Mouse (Mus musculus) liver, embryonic 14.5 days (tissue): ENCODE results near the gene Sos2. TPM values are rescaled to one million over a fixed set of nuclear protein-coding genes. Genes with fewer than 3 reads are reported as not detected.

ENCODE experiments used
- ATAC-seq: fragments of 200-750 bp; cut with Nextera tagmentation; 2 replicates; pipeline ENCODE4 v1.8.0; 2017; ENCODE audit warnings: moderate number of reproducible peaks, mild to moderate bottlenecking, moderate library complexity; ENCODE audit not compliant: insufficient read depth
- DNase-seq, 3 experiments: peaks; one replicate each; pipeline ENCODE4 v3.0.0-alpha.2; 2012 to 2013; ENCODE audit warnings: low read depth in 3 of 3, low spot score in 3 of 3
- H3K27ac ChIP-seq: fragments of 300-500 bp; sonication (generic); 2 replicates; pipeline ENCODE4 v1.5.1; 2014; ENCODE audit warnings: moderate library complexity, mild to moderate bottlenecking, control low read depth, inconsistent platforms
- H3K27me3 ChIP-seq: fragments of 300-500 bp; sonication (generic); 2 replicates; pipeline ENCODE4 v1.6.1; 2014; ENCODE audit warnings: mild to moderate bottlenecking, low read length, moderate library complexity; ENCODE audit not compliant: control insufficient read depth, insufficient read depth
- H3K36me3 ChIP-seq: fragments of 300-500 bp; sonication (generic); replicated peaks from 2 replicates; pipeline ENCODE4 v1.6.1; 2014; ENCODE audit warnings: low read depth; ENCODE audit not compliant: control insufficient read depth, insufficient read depth
- H3K4me1 ChIP-seq, 2 experiments: fragments of 200-500 bp in 1 of 2; fragments of 300-500 bp in 1 of 2; sonication (generic) in 1 of 2; replicated peaks; 2 replicates each; pipeline ENCODE4 v1.6.1; 2012 to 2014; ENCODE audit warnings: antibody characterized with exemption in 1 of 2, inconsistent platforms in 1 of 2, low read length in 1 of 2; ENCODE audit not compliant: control insufficient read depth in 2 of 2, insufficient read depth in 2 of 2
- H3K4me2 ChIP-seq: fragments of 300-500 bp; sonication (generic); 2 replicates; pipeline ENCODE4 v1.6.1; 2014; ENCODE audit warnings: low read depth, mild to moderate bottlenecking, control low read depth, moderate library complexity
- H3K4me3 ChIP-seq, 2 experiments: fragments of 200-500 bp in 1 of 2; fragments of 300-500 bp in 1 of 2; sonication (generic) in 1 of 2; 2 replicates each; pipeline ENCODE4 v1.5.1; 2012 to 2014; ENCODE audit warnings: low read depth in 2 of 2, low read length in 2 of 2, mild to moderate bottlenecking in 2 of 2, control low read depth in 1 of 2, inconsistent platforms in 1 of 2, moderate library complexity in 1 of 2; ENCODE audit not compliant: insufficient read depth in 1 of 2
- H3K9ac ChIP-seq: fragments of 300-500 bp; sonication (generic); replicated peaks from 2 replicates; pipeline ENCODE4 v1.6.1; 2014; ENCODE audit warnings: mild to moderate bottlenecking, control low read depth, moderate library complexity
- H3K9me3 ChIP-seq: fragments of 300-500 bp; sonication (generic); 2 replicates; pipeline ENCODE4 v1.6.1; 2016; ENCODE audit warnings: low read length, mixed read lengths; ENCODE audit not compliant: control insufficient read depth
- CTCF ChIP-seq: IDR thresholded peaks from 2 replicates; pipeline ENCODE4 v1.5.1; 2016; ENCODE audit warnings: antibody characterized with exemption, low read depth, control low read depth
- EP300 ChIP-seq: IDR thresholded peaks from 2 replicates; pipeline ENCODE4 v1.6.1; 2016; ENCODE audit warnings: antibody characterized with exemption, low read depth
- WGBS: fragments of 180-500 bp; shearing (Covaris S2); extraction: QIAGEN DNeasy Blood & Tissue Kit; methylation state at CpG from one replicate; pipeline ENCODE4 v1.1.7; 2014; ENCODE audit not compliant: insufficient replicate concordance; 5-methylcytosine and 5-hydroxymethylcytosine counted together
- polyA plus RNA-seq, 2 experiments: library from polyadenylated mRNA; depleted of rRNA in 1 of 2; stranded (reverse) in 1 of 2; unstranded in 1 of 2; fragments of >200 nt; fragmentation: Nextera tagmentation in 1 of 2; extraction: Ambion mirVana in 1 of 2; gene quantifications; 2 replicates each; pipeline versions ENCODE4 v1.2.1 to v1.2.3; 2012 to 2014

The Sos2 gene
- polyA plus RNA-seq, 2 experiments, result 3.6 to 7.6 TPM

GRCm38 (mm10) chr12:69688368-69688767 lies 6.7 kb upstream of the Sos2 start:
- Histone ChIP-seq H3K9me3 (no peaks in the 10 kb centered on the region), H3K27ac (no peak overlapping the region), H3K27me3 (no peaks in the 10 kb centered on the region), H3K4me2 (no peak overlapping the region), H3K36me3 (no peaks in the 10 kb centered on the region), H3K4me1 (peaks cover 0 to 5% of the 10 kb centered on the region in 2 experiments; a peak in 1 of 4 replicates), H3K9ac (no peak overlapping the region), H3K4me3 (no peak overlapping the region)
- 64% methylated on average over 2 of the region's 2 CpGs for WGBS
- ATAC-seq (no peak), DNase-seq (no peak)
- TF ChIP-seq CTCF (no peak), EP300 (no peak)

GRCm38 (mm10) chr12:69683537-69683936 lies 1.9 kb upstream of the Sos2 start:
- Histone ChIP-seq H3K27ac (peak overlapping the region; percentile 28), H3K9me3 (no peaks in the 10 kb centered on the region), H3K36me3 (no peaks in the 10 kb centered on the region), H3K27me3 (no peaks in the 10 kb centered on the region), H3K4me2 (peak overlapping the region; percentile 74), H3K4me1 (peaks cover 3 to 17% of the 10 kb centered on the region in 2 experiments; a peak in 3 of 4 replicates), H3K9ac (peak overlapping the region; percentile 87), H3K4me3 (peak overlapping the region; percentile 18 to 95; a peak in 2 of 4 replicates)
- 23% methylated on average over 10 of the region's 10 CpGs for WGBS
- ATAC-seq (0 out of 2 replicates have a peak, but pooled peaks have one; percentile 11), DNase-seq (peak; percentile 58 to 63 (median 61))
- TF ChIP-seq CTCF, result no peak
- 0 out of 2 replicates have a peak, but pooled peaks have one; percentile 15 for TF ChIP-seq EP300

- H3K9ac ChIP-seq, result peak overlapping the region; percentile 87
- H3K4me2 ChIP-seq, result peak overlapping the region; percentile 74
- no peaks in the 10 kb centered on the region for H3K36me3 ChIP-seq
- TF ChIP-seq CTCF (no peak), EP300 (no peak)
- H3K27me3 ChIP-seq, result no peaks in the 10 kb centered on the region
- no peak for ATAC-seq
- peak in 1 of 3 experiments; percentile 24 for DNase-seq
- peaks cover 3 to 15% of the 10 kb centered on the region in 2 experiments; a peak in 3 of 4 replicates for H3K4me1 ChIP-seq
- peak overlapping the region; percentile 28 for H3K27ac ChIP-seq
- peak overlapping the region; percentile 45 to 95; a peak in 3 of 4 replicates for H3K4me3 ChIP-seq
- 44% methylated on average over 14 of the region's 14 CpGs for WGBS
- H3K9me3 ChIP-seq, result no peaks in the 10 kb centered on the region
Observed at GRCm38 (mm10) chr12:69682788-69683419, 1.3 kb upstream of the Sos2 start.

- peak overlapping the region; percentile 87 for H3K9ac ChIP-seq
- H3K4me1 ChIP-seq, result peaks cover 3 to 15% of the 10 kb centered on the region in 2 experiments; a peak in 3 of 4 replicates
- H3K9me3 ChIP-seq, result no peaks in the 10 kb centered on the region
- peak overlapping the region; percentile 71 to 95 for H3K4me3 ChIP-seq
- WGBS, result 1% methylated on average over 50 of the region's 54 CpGs
- H3K36me3 ChIP-seq, result no peaks in the 10 kb centered on the region
- peak overlapping the region; percentile 78 for H3K27ac ChIP-seq
- DNase-seq, result peak; percentile 68 to 76 (median 73)
- H3K27me3 ChIP-seq, result no peaks in the 10 kb centered on the region
- H3K4me2 ChIP-seq, result peak overlapping the region; percentile 74
- ATAC-seq, result peak; percentile 86
- TF ChIP-seq EP300 (no peak), CTCF (peak; percentile 39)
Observed at GRCm38 (mm10) chr12:69682065-69682787, 574 bp upstream of the Sos2 start.
